Mouse (Mus musculus): ENCODE measurements around the gene Enox2. TPM values are rescaled to one million over a fixed set of nuclear protein-coding genes. Genes with fewer than 3 reads are reported as not detected.
"Not testable (repeated sequence)": the region's sequence is repeated elsewhere in the genome, so short reads cannot be mapped to it uniquely, and the experiment has no call there.

The Enox2 gene
- polyA plus RNA-seq, 1 experiment from 2014 or later: 8.1 TPM

DNA sequence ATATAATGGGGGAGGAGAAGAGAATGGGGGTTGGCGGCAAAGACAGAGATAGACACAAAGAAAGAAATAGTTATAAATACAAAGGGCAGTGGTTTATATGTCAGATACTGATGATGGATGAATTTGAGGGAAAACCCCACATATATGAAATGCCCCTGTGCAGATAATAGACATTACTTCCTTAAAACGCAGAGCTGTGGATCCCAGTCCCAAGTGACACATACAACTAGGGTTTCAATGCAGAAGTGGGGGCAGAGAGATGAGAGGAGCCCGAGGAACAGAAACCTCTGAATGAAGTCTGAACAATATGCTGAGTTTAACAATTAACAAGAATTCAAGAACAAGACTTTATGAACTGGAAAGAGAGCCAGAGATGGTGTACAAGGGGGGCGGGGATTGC is 91.7 kb downstream of the Enox2 start:
- Histone ChIP-seq H3K27ac (ENCODE audit: low read length) (no peak overlapping the region), H3K27me3 (ENCODE audit: control insufficient read depth, insufficient read depth, low read depth, low read length) (no peaks in the 10 kb centered on the region), H3K4me2 (ENCODE audit: low read length) (no peak overlapping the region), H3K9ac (ENCODE audit: low read depth, low read length) (no peak overlapping the region), H3K4me1 (ENCODE audit: control insufficient read depth, insufficient read depth, low read length) (no peaks in the 10 kb centered on the region), H3K36me3 (ENCODE audit: control insufficient read depth, insufficient read depth, low read length) (no peaks in the 10 kb centered on the region), H3K9me3 (replicated peaks; ENCODE audit: control insufficient read depth, low read length, poor library complexity, severe bottlenecking) (no peaks in the 10 kb centered on the region), H3K4me3 (ENCODE audit: low read depth, low read length) (no peak overlapping the region)
- no peak for ATAC-seq
- 51% methylated on average over 4 of the region's 4 CpGs for WGBS

DNA sequence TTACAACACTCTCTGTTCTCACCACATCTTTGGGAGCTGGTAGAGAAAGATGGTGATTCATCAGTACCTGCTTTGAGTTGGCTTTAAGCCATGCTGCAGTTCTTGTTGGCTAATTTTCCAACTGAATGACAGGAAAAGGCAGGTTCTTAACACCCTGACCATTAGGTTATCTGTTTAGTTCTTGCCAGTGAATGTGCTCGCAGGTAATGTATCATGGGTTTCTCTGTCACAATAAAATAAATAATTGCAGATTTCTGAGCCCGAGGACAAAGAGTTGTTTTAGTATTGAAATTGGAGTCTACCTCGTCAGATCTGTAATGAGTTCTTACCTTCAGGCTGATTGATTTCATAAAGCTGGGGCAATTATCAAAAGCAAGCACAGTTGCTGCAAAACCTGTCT is 106.9 kb downstream of the Enox2 start:
- Histone ChIP-seq H3K9me3 (replicated peaks; ENCODE audit: control insufficient read depth, low read length, poor library complexity, severe bottlenecking) (no peaks in the 10 kb centered on the region), H3K36me3 (ENCODE audit: control insufficient read depth, insufficient read depth, low read length) (no peaks in the 10 kb centered on the region), H3K4me3 (ENCODE audit: low read depth, low read length) (no peak overlapping the region), H3K4me2 (ENCODE audit: low read length) (no peak overlapping the region), H3K9ac (ENCODE audit: low read depth, low read length) (no peak overlapping the region), H3K27ac (ENCODE audit: low read length) (no peak overlapping the region), H3K27me3 (ENCODE audit: control insufficient read depth, insufficient read depth, low read depth, low read length) (no peaks in the 10 kb centered on the region), H3K4me1 (ENCODE audit: control insufficient read depth, insufficient read depth, low read length) (no peaks in the 10 kb centered on the region)
- ATAC-seq: no peak
- 85% methylated on average over 3 of the region's 3 CpGs for WGBS

DNA sequence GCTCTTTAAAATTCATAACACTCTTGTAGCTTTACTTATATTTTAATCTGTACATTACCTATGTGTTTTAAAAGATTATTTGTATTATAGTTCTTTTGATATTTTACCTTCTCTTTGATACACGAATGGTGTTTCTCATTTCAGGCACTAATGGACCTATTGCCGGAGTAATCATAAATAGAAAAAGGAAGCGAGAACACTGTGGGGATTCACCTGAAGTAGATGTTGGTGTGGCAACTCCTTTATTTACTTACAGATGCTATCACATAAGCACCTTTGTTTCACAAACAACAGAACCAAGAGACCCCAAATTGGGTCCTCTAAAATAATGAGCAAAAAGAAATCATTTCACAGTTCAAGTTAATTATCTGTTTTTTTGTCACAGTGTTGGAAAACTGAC is 109.4 kb downstream of the Enox2 start:
- H3K9me3 ChIP-seq (replicated peaks; ENCODE audit: control insufficient read depth, low read length, poor library complexity, severe bottlenecking): no peaks in the 10 kb centered on the region
- H3K4me3 ChIP-seq (ENCODE audit: low read depth, low read length): no peak overlapping the region
- H3K36me3 ChIP-seq (ENCODE audit: control insufficient read depth, insufficient read depth, low read length): no peaks in the 10 kb centered on the region
- ATAC-seq: no peak
- H3K9ac ChIP-seq (ENCODE audit: low read depth, low read length): no peak overlapping the region
- H3K27ac ChIP-seq (ENCODE audit: low read length): no peak overlapping the region
- no peaks in the 10 kb centered on the region for H3K27me3 ChIP-seq (ENCODE audit: control insufficient read depth, insufficient read depth, low read depth, low read length)
- 91% methylated on average over 3 of the region's 3 CpGs for WGBS
- H3K4me1 ChIP-seq (ENCODE audit: control insufficient read depth, insufficient read depth, low read length): no peaks in the 10 kb centered on the region
- H3K4me2 ChIP-seq (ENCODE audit: low read length): no peak overlapping the region

DNA sequence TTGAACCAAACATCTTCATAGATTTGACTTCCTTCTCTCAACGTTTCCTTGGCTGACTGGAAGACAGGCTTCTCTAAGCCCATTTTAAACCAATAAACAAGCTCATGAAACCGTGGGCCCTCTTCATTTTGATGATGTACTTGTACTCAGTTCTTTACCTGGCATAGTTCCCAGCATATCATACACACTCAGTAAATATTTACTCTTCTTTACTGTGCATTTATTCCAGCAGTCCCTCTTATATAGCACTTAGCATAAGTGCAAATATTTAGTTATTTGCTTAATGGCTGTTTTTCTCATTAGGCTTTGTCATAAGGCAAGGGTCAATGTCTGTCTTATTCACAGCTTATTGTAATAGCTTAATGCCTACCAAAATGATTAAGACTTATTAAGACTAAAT is 133.8 kb downstream of the Enox2 start:
- H3K4me2 ChIP-seq (ENCODE audit: low read length): no peak overlapping the region
- H3K27ac ChIP-seq (ENCODE audit: low read length): no peak overlapping the region
- no peak for ATAC-seq
- no peaks in the 10 kb centered on the region for H3K4me1 ChIP-seq (ENCODE audit: control insufficient read depth, insufficient read depth, low read length)
- no peak overlapping the region for H3K9ac ChIP-seq (ENCODE audit: low read depth, low read length)
- no peak overlapping the region for H3K4me3 ChIP-seq (ENCODE audit: low read depth, low read length)
- no peaks in the 10 kb centered on the region for H3K27me3 ChIP-seq (ENCODE audit: control insufficient read depth, insufficient read depth, low read depth, low read length)
- H3K36me3 ChIP-seq (ENCODE audit: control insufficient read depth, insufficient read depth, low read length): no peaks in the 10 kb centered on the region
- WGBS: 70% methylated on average over 2 of the region's 2 CpGs
- no peaks in the 10 kb centered on the region for H3K9me3 ChIP-seq (replicated peaks; ENCODE audit: control insufficient read depth, low read length, poor library complexity, severe bottlenecking)

DNA sequence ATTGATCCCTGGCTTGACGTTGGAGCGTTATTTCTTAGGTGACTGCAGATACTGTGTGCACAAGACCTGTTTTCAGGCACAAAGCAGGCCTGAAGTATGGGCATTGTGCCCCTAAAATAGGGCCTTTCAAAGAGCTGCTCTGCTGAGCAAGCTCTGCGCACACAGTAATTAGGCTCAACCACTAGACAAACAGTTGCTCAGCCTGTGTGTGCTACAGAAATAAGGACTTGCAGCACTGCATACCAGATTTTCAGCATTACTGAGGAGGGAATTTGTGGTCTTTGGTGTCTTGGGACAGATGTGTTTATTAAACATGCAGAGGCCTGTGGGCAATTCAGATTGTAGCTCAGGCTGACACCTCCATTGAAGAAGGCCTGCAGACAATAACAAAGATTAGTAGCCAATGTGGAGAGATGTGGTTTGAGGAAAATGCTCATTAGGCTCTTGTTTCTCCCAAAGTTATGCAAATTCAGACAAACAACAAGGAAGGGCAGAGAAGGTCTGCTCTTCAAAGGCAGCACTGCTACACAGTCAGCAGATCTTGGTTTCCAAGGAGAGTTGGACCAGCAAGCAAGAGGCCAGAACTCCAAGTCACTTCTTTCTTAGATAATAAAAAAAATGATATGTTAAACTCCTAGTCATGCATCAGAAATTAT is 163.2 kb downstream of the Enox2 start:
- 0 out of 2 replicates have a peak, but pooled peaks have one; percentile 51 for ATAC-seq
- peaks cover 3% of the 10 kb centered on the region; the same call in 1 of the 2 replicates for H3K4me1 ChIP-seq (ENCODE audit: control insufficient read depth, insufficient read depth, low read length)

DNA sequence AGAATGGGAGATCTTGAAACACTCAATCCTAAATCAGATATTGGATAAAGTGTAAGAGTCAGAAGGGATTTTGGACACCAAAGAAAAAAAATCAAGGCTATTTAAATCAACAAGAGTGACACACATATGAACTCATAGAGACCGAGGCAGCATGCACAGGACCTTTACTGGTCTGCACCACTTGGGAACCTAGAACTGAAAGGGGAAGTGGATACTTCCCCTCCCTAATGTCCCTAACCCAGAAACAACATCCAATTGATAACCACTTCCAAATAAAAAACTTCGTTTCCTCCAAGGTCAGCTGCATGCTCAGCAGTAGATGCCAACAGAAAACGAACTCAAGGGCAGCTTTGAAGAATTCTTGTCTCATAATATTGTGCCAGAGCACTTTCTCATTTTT is 171.6 kb downstream of the Enox2 start:
- Histone ChIP-seq H3K9me3 (replicated peaks; ENCODE audit: control insufficient read depth, low read length, poor library complexity, severe bottlenecking) (no peaks in the 10 kb centered on the region), H3K4me1 (ENCODE audit: control insufficient read depth, insufficient read depth, low read length) (no peaks in the 10 kb centered on the region), H3K27me3 (ENCODE audit: control insufficient read depth, insufficient read depth, low read depth, low read length) (no peaks in the 10 kb centered on the region), H3K4me2 (ENCODE audit: low read length) (no peak overlapping the region), H3K9ac (ENCODE audit: low read depth, low read length) (no peak overlapping the region), H3K36me3 (ENCODE audit: control insufficient read depth, insufficient read depth, low read length) (no peaks in the 10 kb centered on the region), H3K27ac (ENCODE audit: low read length) (no peak overlapping the region), H3K4me3 (ENCODE audit: low read depth, low read length) (no peak overlapping the region)
- 80% methylated on average over 3 of the region's 3 CpGs for WGBS
- ATAC-seq: no peak

More for the DNA sequence above, 163.2 kb downstream of the Enox2 start:
- Histone ChIP-seq H3K4me3 (ENCODE audit: low read depth, low read length) (no peak overlapping the region), H3K27ac (ENCODE audit: low read length) (no peak overlapping the region), H3K27me3 (ENCODE audit: control insufficient read depth, insufficient read depth, low read depth, low read length) (no peaks in the 10 kb centered on the region), H3K4me2 (ENCODE audit: low read length) (no peak overlapping the region), H3K9ac (ENCODE audit: low read depth, low read length) (no peak overlapping the region), H3K36me3 (ENCODE audit: control insufficient read depth, insufficient read depth, low read length) (no peaks in the 10 kb centered on the region), H3K9me3 (replicated peaks; ENCODE audit: control insufficient read depth, low read length, poor library complexity, severe bottlenecking) (no peaks in the 10 kb centered on the region)
- 38% methylated on average over 3 of the region's 3 CpGs for WGBS

DNA sequence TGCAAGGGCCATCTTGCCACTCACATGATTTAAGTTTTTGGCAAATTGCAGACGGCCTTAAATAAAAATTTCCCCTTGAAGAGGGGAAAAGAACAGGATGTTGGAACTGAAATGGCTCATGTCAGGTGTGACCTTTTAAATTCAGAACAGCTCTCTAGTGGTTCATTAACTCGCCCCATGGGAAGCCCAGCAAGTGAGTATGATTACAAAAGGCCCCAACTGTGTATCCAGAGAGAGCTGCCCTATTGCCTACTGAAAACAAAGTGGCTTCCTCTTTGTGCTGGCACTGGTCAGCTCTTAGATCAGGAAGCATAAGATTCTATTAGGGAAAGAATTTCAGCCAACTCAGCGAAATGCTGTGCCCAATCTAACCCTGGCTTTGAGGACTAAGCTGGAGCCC is 175.6 kb downstream of the Enox2 start:
- no peak overlapping the region for H3K4me3 ChIP-seq (ENCODE audit: low read depth, low read length)
- H3K36me3 ChIP-seq (ENCODE audit: control insufficient read depth, insufficient read depth, low read length): no peaks in the 10 kb centered on the region
- H3K4me1 ChIP-seq (ENCODE audit: control insufficient read depth, insufficient read depth, low read length): no peaks in the 10 kb centered on the region
- H3K9ac ChIP-seq (ENCODE audit: low read depth, low read length): no peak overlapping the region
- 21% methylated on average over 3 of the region's 3 CpGs for WGBS
- no peak overlapping the region for H3K27ac ChIP-seq (ENCODE audit: low read length)
- no peak overlapping the region for H3K4me2 ChIP-seq (ENCODE audit: low read length)
- ATAC-seq: no peak
- H3K27me3 ChIP-seq (ENCODE audit: control insufficient read depth, insufficient read depth, low read depth, low read length): no peaks in the 10 kb centered on the region
- no peaks in the 10 kb centered on the region for H3K9me3 ChIP-seq (replicated peaks; ENCODE audit: control insufficient read depth, low read length, poor library complexity, severe bottlenecking)

DNA sequence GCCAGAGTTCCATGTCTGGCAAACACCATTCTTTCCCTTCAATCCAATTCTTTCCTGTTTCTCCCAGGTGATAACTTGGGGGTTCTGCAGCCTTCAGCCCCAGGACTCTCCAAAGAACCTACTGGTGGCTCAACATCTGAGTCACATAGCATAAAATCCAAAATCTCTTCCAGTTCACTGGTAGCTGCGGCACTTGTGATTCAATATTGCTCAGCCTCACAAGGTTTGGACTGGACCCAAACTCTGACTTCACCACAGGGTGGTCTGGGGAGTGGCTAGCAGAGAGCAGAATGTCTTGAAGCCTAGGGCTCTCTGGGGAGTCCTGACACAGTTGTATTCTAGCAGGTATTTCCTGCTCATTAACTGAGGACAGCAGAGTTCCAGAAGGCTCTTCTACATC is 187.5 kb downstream of the Enox2 start:
- ATAC-seq; H3K9ac ChIP-seq (ENCODE audit: low read depth, low read length); H3K27me3 ChIP-seq (ENCODE audit: control insufficient read depth, insufficient read depth, low read depth, low read length); H3K4me1 ChIP-seq (ENCODE audit: control insufficient read depth, insufficient read depth, low read length); H3K27ac ChIP-seq (ENCODE audit: low read length); H3K9me3 ChIP-seq (replicated peaks; ENCODE audit: control insufficient read depth, low read length, poor library complexity, severe bottlenecking); H3K4me3 ChIP-seq (ENCODE audit: low read depth, low read length); H3K4me2 ChIP-seq (ENCODE audit: low read length); H3K36me3 ChIP-seq (ENCODE audit: control insufficient read depth, insufficient read depth, low read length): not testable (repeated sequence)
- WGBS: 96% methylated on average over 1 of the region's 1 CpGs

DNA sequence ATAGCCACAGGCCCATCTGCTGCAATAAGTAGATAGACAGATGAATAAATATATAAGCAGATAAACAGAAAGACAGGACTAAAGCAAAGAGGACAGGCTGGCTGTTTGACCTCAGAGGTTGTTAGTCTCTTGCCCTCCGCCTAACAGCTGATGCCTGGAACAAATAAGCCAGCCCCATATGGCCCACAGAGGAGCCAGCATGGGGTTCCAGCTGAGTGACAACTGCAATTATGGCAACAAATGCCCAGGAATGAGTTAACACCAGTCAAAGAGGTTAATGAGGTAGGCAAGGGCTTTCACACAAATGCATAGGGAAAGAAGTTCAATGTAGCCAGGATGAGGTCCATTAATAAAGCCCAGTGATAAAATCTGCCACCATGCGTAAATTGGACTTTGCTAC is 191.8 kb downstream of the Enox2 start:
- 49% methylated on average over 2 of the region's 2 CpGs for WGBS
- Histone ChIP-seq H3K9me3 (replicated peaks; ENCODE audit: control insufficient read depth, low read length, poor library complexity, severe bottlenecking) (no peaks in the 10 kb centered on the region), H3K4me3 (ENCODE audit: low read depth, low read length) (no peak overlapping the region), H3K27ac (ENCODE audit: low read length) (no peak overlapping the region), H3K36me3 (ENCODE audit: control insufficient read depth, insufficient read depth, low read length) (no peaks in the 10 kb centered on the region), H3K27me3 (ENCODE audit: control insufficient read depth, insufficient read depth, low read depth, low read length) (no peaks in the 10 kb centered on the region), H3K9ac (ENCODE audit: low read depth, low read length) (no peak overlapping the region), H3K4me2 (ENCODE audit: low read length) (no peak overlapping the region), H3K4me1 (ENCODE audit: control insufficient read depth, insufficient read depth, low read length) (no peaks in the 10 kb centered on the region)
- no peak for ATAC-seq
